In genomic region chr12:113188349-113189055, GRCm38 (mm10) we compare ENCODE assay signal across 9 mouse cellular contexts. TPM values are rescaled to one million over a fixed set of nuclear protein-coding genes. Genes with fewer than 3 reads are reported as not detected.
A peak's percentile ranks its signal among the peaks of the same experiment; 100 is the strongest.
DNase-seq lines count a peak whose midpoint lies in the region; ATAC-seq and TF ChIP-seq lines count a peak whose summit lies in the region.
"Had no signal": no experiment of that assay in that cellular context is flagged by ENCODE, and none has a peak within 500 bp of the region (broad histone marks: within the 10 kb centered on the region; RNA-seq: fewer than 3 reads in every experiment).

No protein-coding gene starts in this region.

- WGBS in embryonic facial prominence, embryonic 10.5 days = 89% methylated on average over 51 of the region's 51 CpGs
- WGBS in hindbrain, postnatal 0 days = 94% methylated on average over 51 of the region's 51 CpGs
- 93% methylated on average over 50 of the region's 51 CpGs for WGBS in neural tube, embryonic 15.5 days

- intact Hi-C loops in left cerebral cortex, adult 2 months (cut with DNase I) = loop anchor here (5.0 kb wide), 1 partner anchor 41 kb away; the partner anchor contains the start of gene Crip1
- intact Hi-C loops in left cerebral cortex, postnatal 36 days (cut with DNase I) = loop anchor here (5.0 kb wide), 1 partner anchor 46 kb away; the partner anchor contains the start of gene Crip2

- ATAC-seq in hindbrain, postnatal 0 days = no peak
- no peak for ATAC-seq in neural tube, embryonic 15.5 days (ENCODE audit: low FRiP score)

- TF ChIP-seq CTCF in left cerebral cortex, adult 2 months (IDR thresholded peaks at IDR 0.05) = no peak
- TF ChIP-seq CTCF in hindbrain, postnatal 0 days (IDR thresholded peaks at IDR 0.05; ENCODE audit: low read depth) = no peak

- peaks cover 35% of the 10 kb centered on the region for H3K36me3 ChIP-seq in embryonic facial prominence, embryonic 10.5 days (replicated peaks)
- H3K36me3 ChIP-seq in hindbrain, postnatal 0 days (ENCODE audit: insufficient read depth, low read length) = peaks cover 10% of the 10 kb centered on the region; the same call in 1 of the 2 replicates
- H3K36me3 ChIP-seq in neural tube, embryonic 15.5 days = peaks cover 51% of the 10 kb centered on the region

- H3K9me3 ChIP-seq in embryonic facial prominence, embryonic 10.5 days = no peaks in the 10 kb centered on the region
- no peaks in the 10 kb centered on the region for H3K9me3 ChIP-seq in hindbrain, postnatal 0 days (ENCODE audit: low read length)
- no peaks in the 10 kb centered on the region for H3K9me3 ChIP-seq in neural tube, embryonic 15.5 days (replicated peaks)

- peaks cover 36% of the 10 kb centered on the region for H3K4me1 ChIP-seq in embryonic facial prominence, embryonic 10.5 days
- H3K4me1 ChIP-seq in hindbrain, postnatal 0 days (ENCODE audit: insufficient read depth, low read length) = peaks cover 10% of the 10 kb centered on the region
- H3K4me1 ChIP-seq in neural tube, embryonic 15.5 days = peaks cover 34% of the 10 kb centered on the region

- peak overlapping the region; percentile 91 for H3K4me2 ChIP-seq in hindbrain, postnatal 0 days (ENCODE audit: low read depth, low read length)
- H3K4me2 ChIP-seq in neural tube, embryonic 15.5 days = peak overlapping the region; percentile 78

- peak overlapping the region; percentile 88 for H3K9ac ChIP-seq in hindbrain, postnatal 0 days (replicated peaks; ENCODE audit: low read length)
- H3K9ac ChIP-seq in neural tube, embryonic 15.5 days (replicated peaks) = no peak overlapping the region; the same call in 1 of the 2 replicates
- H3K9ac ChIP-seq: liver, embryonic 14.5 days had no signal

- DNase-seq in left cerebral cortex, adult 2 months (ENCODE audit: extremely low spot score in 1 of 2, low spot score in 2 of 2) = no peak
- DNase-seq in left cerebral cortex, postnatal 36 days (ENCODE audit: low spot score in 2 of 2) = no peak
- no peak for DNase-seq in embryonic facial prominence, embryonic 10.5 days (ENCODE audit: low spot score)
- no peak for DNase-seq in hindbrain, postnatal 0 days (ENCODE audit: low spot score)
- no peak for DNase-seq in c-Kit-positive CD71-positive TER-119-positive erythroid progenitor cells, embryonic 14.5 days (ENCODE audit: low spot score)
- no peak for DNase-seq in urinary bladder, postnatal 14 days (ENCODE audit: low spot score)
- no peak for DNase-seq in right cerebral cortex, postnatal 25 days

- peak overlapping the region; percentile 80 for H3K4me3 ChIP-seq in left cerebral cortex, adult 2 months
- H3K4me3 ChIP-seq in embryonic facial prominence, embryonic 10.5 days = peak overlapping the region; percentile 78
- peak overlapping the region; percentile 74 for H3K4me3 ChIP-seq in hindbrain, postnatal 0 days (ENCODE audit: low read length)
- peak overlapping the region; percentile 78; the same call in 1 of the 2 replicates for H3K4me3 ChIP-seq in neural tube, embryonic 15.5 days (replicated peaks)

- H3K27ac ChIP-seq in left cerebral cortex, adult 2 months = no peak overlapping the region
- H3K27ac ChIP-seq in embryonic facial prominence, embryonic 10.5 days (replicated peaks) = no peak overlapping the region
- no peak overlapping the region for H3K27ac ChIP-seq in hindbrain, postnatal 0 days
- H3K27ac ChIP-seq in neural tube, embryonic 15.5 days (replicated peaks) = no peak overlapping the region
- H3K27ac ChIP-seq: liver, embryonic 14.5 days had no signal

- peaks cover 53% of the 10 kb centered on the region for H3K27me3 ChIP-seq in embryonic facial prominence, embryonic 10.5 days (replicated peaks; ENCODE audit: low read depth, poor library complexity, severe bottlenecking)
- no peaks in the 10 kb centered on the region for H3K27me3 ChIP-seq in hindbrain, postnatal 0 days (ENCODE audit: insufficient read depth, low read length)
- no peaks in the 10 kb centered on the region for H3K27me3 ChIP-seq in neural tube, embryonic 15.5 days (replicated peaks)

RNA-seq across cellular contexts. Expression of gene Tmem121, which starts 2.8 kb away (rescaled TPM):
- 10 to 100 TPM; 27.8 to 28.6 TPM for total RNA-seq in left cerebral cortex, adult 2 months (2021)
- total RNA-seq in left cerebral cortex, postnatal 36 days (2021) = 10 to 100 TPM; 24.9 to 31.1 TPM
- polyA plus RNA-seq in embryonic facial prominence, embryonic 10.5 days (2016; fragmentation: Nextera tagmentation; extraction: Ambion mirVana) = 11.4 and 12.1 TPM in 2 replicates
- total RNA-seq in hindbrain, postnatal 0 days (2014; rRNA removed) = 98.0 and 103 TPM in 2 replicates
- polyA plus RNA-seq in hindbrain, postnatal 0 days (2015; fragmentation: Nextera tagmentation; extraction: Ambion mirVana) = 54.8 and 55.3 TPM in 2 replicates
- polyA plus RNA-seq in neural tube, embryonic 15.5 days (2015; fragmentation: Nextera tagmentation; extraction: Ambion mirVana) = 47.2 and 52.2 TPM in 2 replicates

RNA-seq across cellular contexts. Expression of gene Tedc1, which starts 32.3 kb away (rescaled TPM):
- total RNA-seq in left cerebral cortex, adult 2 months (2021) = 1 to 10 TPM; 1.7 to 2.2 TPM
- 1 to 10 TPM; 1.5 to 2.1 TPM for total RNA-seq in left cerebral cortex, postnatal 36 days (2021)
- 57.5 and 59.4 TPM in 2 replicates for polyA plus RNA-seq in embryonic facial prominence, embryonic 10.5 days (2016; fragmentation: Nextera tagmentation; extraction: Ambion mirVana)
- 13.8 and 16.6 TPM in 2 replicates for total RNA-seq in hindbrain, postnatal 0 days (2014; rRNA removed)
- 14.7 and 15.8 TPM in 2 replicates for polyA plus RNA-seq in hindbrain, postnatal 0 days (2015; fragmentation: Nextera tagmentation; extraction: Ambion mirVana)
- polyA plus RNA-seq in neural tube, embryonic 15.5 days (2015; fragmentation: Nextera tagmentation; extraction: Ambion mirVana) = 19.6 and 36.6 TPM in 2 replicates

RNA-seq across cellular contexts. Expression of gene Crip1, which starts 42.4 kb away (rescaled TPM):
- total RNA-seq in left cerebral cortex, adult 2 months (2021) = 10 to 100 TPM; 14.4 to 15.0 TPM
- 10 to 100 TPM; 12.9 to 14.2 TPM for total RNA-seq in left cerebral cortex, postnatal 36 days (2021)
- polyA plus RNA-seq in embryonic facial prominence, embryonic 10.5 days (2016; fragmentation: Nextera tagmentation; extraction: Ambion mirVana) = 53.6 and 57.1 TPM in 2 replicates
- 4.6 and 15.4 TPM in 2 replicates for total RNA-seq in hindbrain, postnatal 0 days (2014; rRNA removed)
- polyA plus RNA-seq in hindbrain, postnatal 0 days (2015; fragmentation: Nextera tagmentation; extraction: Ambion mirVana) = 33.0 and 35.8 TPM in 2 replicates
- 53.4 and 404 TPM in 2 replicates for polyA plus RNA-seq in neural tube, embryonic 15.5 days (2015; fragmentation: Nextera tagmentation; extraction: Ambion mirVana)

RNA-seq across cellular contexts. Expression of gene Crip2, which starts 48.5 kb away (rescaled TPM):
- 100 to 1,000 TPM; 143 to 148 TPM for total RNA-seq in left cerebral cortex, adult 2 months (2021)
- total RNA-seq in left cerebral cortex, postnatal 36 days (2021) = 100 to 1,000 TPM; 154 to 164 TPM
- 91.8 and 96.4 TPM in 2 replicates for polyA plus RNA-seq in embryonic facial prominence, embryonic 10.5 days (2016; fragmentation: Nextera tagmentation; extraction: Ambion mirVana)
- 138 and 152 TPM in 2 replicates for total RNA-seq in hindbrain, postnatal 0 days (2014; rRNA removed)
- polyA plus RNA-seq in hindbrain, postnatal 0 days (2015; fragmentation: Nextera tagmentation; extraction: Ambion mirVana) = 239 and 251 TPM in 2 replicates
- 259 and 289 TPM in 2 replicates for polyA plus RNA-seq in neural tube, embryonic 15.5 days (2015; fragmentation: Nextera tagmentation; extraction: Ambion mirVana)
